Mouse (Mus musculus): ENCODE data around the gene 4931429L15Rik. TPM values are rescaled to one million over a fixed set of nuclear protein-coding genes. Genes with fewer than 3 reads are reported as not detected.

The 4931429L15Rik gene
- polyA plus RNA-seq, 1 experiment from 2014 or later: not detected

DNA sequence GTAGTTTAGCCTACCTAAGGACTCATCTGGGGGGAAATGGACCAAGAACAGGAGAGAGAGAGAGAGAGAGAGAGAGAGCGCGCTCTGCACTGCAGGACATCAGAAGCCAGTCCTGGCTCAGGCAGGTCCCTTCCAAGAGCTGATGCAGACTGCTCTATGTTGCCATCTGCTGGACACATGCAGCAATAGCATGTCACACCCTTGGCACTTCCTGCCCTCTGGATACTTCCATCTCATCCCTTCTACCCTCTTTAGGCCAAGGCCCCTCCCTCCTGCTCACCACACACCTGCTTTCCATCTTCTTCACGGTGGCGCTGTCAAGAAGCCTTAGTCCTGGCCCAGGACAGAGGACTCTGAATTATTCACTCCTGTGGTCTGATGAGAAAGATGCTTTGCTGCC is 5.3 kb downstream of the 4931429L15Rik start:
- WGBS (ENCODE audit: missing documents): 13% methylated on average over 4 of the region's 4 CpGs
- no peaks in the 10 kb centered on the region for H3K79me2 ChIP-seq (ENCODE audit: inconsistent target)

DNA sequence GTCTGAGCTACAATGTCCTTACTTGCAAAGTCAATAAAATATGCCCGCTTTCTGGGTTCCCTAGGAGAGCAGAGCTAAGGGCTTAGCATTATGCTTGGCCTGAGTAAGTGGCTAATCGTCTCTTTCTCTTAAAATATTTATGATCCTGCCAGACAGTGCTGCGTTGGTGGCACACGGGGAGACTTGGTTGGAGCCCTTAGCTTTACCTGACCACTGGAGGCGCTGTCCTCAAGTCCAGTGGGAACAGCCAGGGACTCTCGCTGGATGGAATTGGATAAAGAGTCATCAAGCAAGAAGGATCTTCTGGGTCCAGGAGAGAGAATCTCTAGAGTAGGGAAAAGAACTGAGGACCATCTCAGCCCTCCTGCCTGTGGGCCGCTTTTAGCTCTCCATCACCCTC is 10.7 kb downstream of the 4931429L15Rik start:
- 21% methylated on average over 6 of the region's 7 CpGs for WGBS (ENCODE audit: missing documents)
- Histone ChIP-seq H3K27ac (no peak overlapping the region), H3K36me3 (ENCODE audit: inconsistent target) (no peaks in the 10 kb centered on the region), H3K79me2 (ENCODE audit: inconsistent target) (no peaks in the 10 kb centered on the region), H3K4me3 (ENCODE audit: inconsistent target) (no peak overlapping the region)

More for the DNA sequence above, 5.3 kb downstream of the 4931429L15Rik start:
- Histone ChIP-seq H3K36me3 (ENCODE audit: inconsistent target) (no peaks in the 10 kb centered on the region), H3K27ac (no peak overlapping the region), H3K4me3 (ENCODE audit: inconsistent target) (no peak overlapping the region)

DNA sequence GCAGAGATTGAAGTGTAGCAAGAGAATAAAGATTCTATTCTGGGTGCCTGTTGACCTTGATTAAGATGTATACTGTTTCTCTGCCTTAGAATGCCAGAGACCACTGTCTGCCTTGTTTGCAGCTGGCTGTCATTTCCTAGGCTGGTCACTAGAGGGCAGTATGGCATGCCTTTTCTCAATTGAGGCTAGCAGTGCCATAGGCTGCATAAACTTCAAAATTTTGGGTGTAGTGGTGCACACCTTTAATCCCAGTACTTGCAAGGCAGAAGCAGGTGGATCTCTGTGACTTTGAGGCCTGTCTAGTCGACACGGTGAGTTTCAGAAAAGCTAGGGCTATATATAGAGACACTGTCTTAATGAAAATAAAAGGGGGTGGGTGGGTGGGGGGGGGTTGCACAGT is 17.6 kb downstream of the 4931429L15Rik start:
- H3K79me2 ChIP-seq (ENCODE audit: inconsistent target): no peaks in the 10 kb centered on the region
- no peak overlapping the region for H3K4me3 ChIP-seq (ENCODE audit: inconsistent target)
- peaks cover 21% of the 10 kb centered on the region; the same call in 1 of the 2 replicates for H3K36me3 ChIP-seq (ENCODE audit: inconsistent target)
- no peak overlapping the region for H3K27ac ChIP-seq
- WGBS (ENCODE audit: missing documents): 20% methylated on average over 2 of the region's 2 CpGs

DNA sequence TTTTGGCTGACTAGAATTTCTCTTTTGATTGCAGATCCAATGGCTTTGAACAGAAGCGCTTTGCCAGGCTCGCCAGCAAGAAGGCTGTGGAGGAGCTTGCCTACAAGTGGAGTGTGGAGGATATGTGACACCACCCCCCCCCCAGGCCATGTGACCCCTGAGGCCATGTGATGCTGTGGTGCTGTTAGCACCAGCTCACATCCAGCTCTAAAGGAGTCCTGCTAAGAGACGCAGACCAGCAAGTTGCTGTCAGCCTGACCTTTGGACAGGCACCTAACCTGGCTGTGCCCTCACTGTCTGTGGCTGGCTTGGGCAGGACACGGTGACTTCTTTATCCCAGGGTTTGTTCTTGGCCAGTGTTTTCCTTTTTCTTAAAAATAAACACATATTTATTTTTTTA is 21.4 kb downstream of the 4931429L15Rik start:
- H3K4me3 ChIP-seq (ENCODE audit: inconsistent target): no peak overlapping the region
- WGBS (ENCODE audit: missing documents): 95% methylated on average over 4 of the region's 4 CpGs
- peaks cover 50% of the 10 kb centered on the region for H3K36me3 ChIP-seq (ENCODE audit: inconsistent target)
- H3K27ac ChIP-seq: no peak overlapping the region
- no peaks in the 10 kb centered on the region for H3K79me2 ChIP-seq (ENCODE audit: inconsistent target)

DNA sequence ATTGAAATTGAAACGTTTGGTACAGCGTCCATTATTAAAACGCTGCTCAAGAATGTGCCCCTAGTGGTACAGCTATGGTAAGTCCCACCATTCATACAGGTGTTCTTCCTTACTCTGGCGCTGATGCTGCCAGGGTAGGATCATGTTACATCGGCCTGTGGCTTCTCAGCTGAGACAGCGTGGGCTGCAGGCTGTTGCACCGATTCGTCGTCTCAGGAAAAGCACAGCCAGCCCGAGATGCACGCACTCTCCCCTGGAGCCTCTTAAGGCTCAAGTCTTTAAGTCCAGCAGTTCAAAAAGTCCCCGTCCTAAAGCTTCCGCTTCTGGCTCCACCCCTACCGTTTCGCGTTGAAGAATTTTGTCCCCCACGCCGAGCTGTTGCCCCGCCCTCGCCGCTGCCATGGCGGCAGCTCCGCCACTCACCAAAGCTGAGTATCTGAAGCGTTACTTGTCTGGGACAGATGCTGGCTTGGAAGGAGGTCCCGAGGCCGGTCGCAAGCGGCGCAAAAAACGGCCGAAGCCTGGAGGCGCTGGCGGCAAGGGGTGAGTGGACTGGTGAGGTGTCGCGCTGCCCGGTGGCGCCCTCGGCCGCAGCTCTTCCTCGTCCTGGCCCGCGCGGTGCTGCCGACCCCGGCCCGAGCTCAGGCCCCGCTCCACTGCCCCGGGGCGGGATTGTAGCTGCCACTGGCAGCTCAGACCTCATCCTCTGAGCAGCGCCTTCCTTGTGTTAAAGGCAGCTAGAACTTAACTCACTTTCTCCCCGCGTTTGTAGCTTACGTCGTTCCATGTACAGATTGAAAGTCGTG is 37.0 kb downstream of the 4931429L15Rik start, which contains the start of gene Bud13:
TSS of gene Bud13 (plus strand) at position 378 of the 806 bp plus-strand sequence.
- under 1% methylated on average over 54 of the region's 55 CpGs for WGBS (ENCODE audit: missing documents)
- Histone ChIP-seq H3K36me3 (ENCODE audit: inconsistent target) (peaks cover 39% of the 10 kb centered on the region), H3K27ac (peak within 1 kb of the TSS; percentile 42), H3K4me3 (ENCODE audit: inconsistent target) (peak within 1 kb of the TSS; percentile 69), H3K79me2 (ENCODE audit: inconsistent target) (peaks cover 20% of the 10 kb centered on the region)

DNA sequence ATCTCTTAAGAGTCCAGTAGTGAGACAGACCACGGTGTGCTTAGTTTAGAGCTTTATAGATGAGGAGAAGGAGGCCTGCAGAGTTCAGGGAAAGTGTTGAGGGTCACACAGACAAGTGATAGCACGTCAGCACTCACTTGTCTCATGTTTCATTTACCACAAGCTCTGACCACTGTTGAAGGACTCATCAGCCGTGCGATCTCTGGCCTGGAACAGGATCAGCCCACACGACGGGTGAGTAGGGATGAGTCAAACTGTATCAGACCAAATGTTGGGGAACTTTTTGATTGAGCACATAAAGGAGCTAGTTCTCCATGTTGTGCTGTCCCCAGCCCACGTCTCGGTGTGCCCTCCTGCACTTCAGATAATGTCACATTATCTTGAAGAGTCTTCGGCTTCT is 45.3 kb downstream of the 4931429L15Rik start:
- Histone ChIP-seq H3K36me3 (ENCODE audit: inconsistent target) (peaks cover 40% of the 10 kb centered on the region), H3K4me3 (ENCODE audit: inconsistent target) (no peak overlapping the region), H3K79me2 (ENCODE audit: inconsistent target) (peaks cover 17% of the 10 kb centered on the region), H3K27ac (no peak overlapping the region)
- 90% methylated on average over 9 of the region's 9 CpGs for WGBS (ENCODE audit: missing documents)

DNA sequence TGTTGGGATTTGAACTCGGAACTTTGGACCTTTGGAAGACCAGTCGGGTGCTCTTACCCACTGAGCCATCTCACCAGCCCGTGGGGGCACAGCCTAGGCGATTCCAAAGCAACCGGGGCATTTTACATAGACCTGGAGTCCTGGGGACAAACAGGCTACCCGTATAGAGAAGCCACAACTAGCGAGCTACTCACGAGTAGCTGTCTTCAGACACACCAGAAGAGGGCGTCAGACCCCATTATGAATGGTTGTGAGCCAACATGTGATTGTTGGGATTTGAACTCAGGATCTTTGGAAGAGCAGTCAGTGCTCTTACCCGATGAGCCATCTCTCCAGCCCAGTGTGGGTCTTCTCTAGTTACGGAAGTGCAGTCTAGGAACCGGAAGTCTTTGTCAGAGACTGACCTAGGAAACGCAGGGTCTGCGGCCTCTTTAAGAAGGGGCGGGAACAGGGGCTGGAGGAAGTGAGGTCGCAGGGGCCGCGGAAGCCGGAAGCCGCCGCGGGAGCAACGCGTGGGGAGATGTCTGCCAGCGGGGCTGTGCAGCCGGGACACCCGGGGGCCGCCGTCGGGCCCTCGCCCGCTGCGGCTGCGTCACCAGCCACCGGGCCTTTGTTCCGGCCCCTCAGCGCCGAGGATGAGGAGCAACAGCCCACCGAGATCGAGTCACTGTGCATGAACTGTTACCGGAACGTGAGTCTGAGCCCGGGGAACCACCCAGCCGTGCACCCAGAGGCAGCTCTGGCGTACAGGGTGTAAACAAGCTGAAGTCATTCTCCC is 46.9 kb downstream of the 4931429L15Rik start, which contains the start of gene Zpr1:
TSS of gene Zpr1 (plus strand) at position 388 of the 778 bp plus-strand sequence.
- peak within 1 kb of the TSS; percentile 92 for H3K4me3 ChIP-seq (ENCODE audit: inconsistent target)
- 4% methylated on average over 45 of the region's 45 CpGs for WGBS (ENCODE audit: missing documents)
- peak within 1 kb of the TSS; percentile 34 for H3K27ac ChIP-seq
- peaks cover 17% of the 10 kb centered on the region for H3K79me2 ChIP-seq (ENCODE audit: inconsistent target)
- peaks cover 30% of the 10 kb centered on the region for H3K36me3 ChIP-seq (ENCODE audit: inconsistent target)

DNA sequence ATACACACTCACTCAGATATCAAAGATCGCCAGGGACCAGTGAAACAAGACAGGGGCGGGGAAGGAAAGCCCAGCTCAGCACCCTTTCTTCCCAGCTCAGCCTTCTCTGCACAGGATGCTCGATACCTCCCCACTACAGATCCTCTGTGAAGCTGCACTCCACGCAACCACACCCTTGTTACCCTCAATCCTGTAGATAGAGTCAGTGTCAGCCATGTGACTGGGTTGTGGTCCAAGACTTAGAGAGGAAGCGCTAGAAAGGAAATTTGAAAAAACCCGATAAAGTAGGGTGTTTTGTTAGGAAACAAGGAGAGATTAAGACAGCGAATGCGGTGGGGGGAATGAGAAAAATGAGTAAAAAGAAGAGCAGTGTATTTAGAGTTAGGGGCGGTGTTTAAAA is 47.7 kb downstream of the 4931429L15Rik start:
- 74% methylated on average over 9 of the region's 9 CpGs for WGBS (ENCODE audit: missing documents)
- Histone ChIP-seq H3K4me3 (ENCODE audit: inconsistent target) (no peak overlapping the region), H3K27ac (no peak overlapping the region), H3K79me2 (ENCODE audit: inconsistent target) (peaks cover 17% of the 10 kb centered on the region), H3K36me3 (ENCODE audit: inconsistent target) (peaks cover 23% of the 10 kb centered on the region)

DNA sequence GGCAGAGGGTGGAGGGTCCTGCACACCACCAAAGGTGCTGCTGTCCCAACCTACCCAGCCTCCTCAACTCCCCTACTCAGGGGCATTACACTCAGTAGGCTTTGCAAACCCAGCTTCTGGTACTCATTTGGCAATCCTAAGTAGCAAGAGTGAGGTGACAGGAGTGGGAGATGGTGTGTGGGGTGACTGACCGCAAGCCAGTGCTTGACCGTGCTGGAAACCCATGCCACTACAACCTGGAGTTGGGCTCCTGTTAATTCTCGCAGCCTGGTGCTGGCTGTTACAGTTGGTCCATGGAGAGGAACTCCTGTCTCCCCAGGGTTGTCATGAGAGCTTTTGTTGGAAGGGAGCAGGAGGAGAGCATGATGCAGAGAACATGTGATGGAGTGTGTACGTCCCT is 49.0 kb downstream of the 4931429L15Rik start:
- Histone ChIP-seq H3K79me2 (ENCODE audit: inconsistent target) (peaks cover 17% of the 10 kb centered on the region), H3K4me3 (ENCODE audit: inconsistent target) (no peak overlapping the region), H3K27ac (no peak overlapping the region), H3K36me3 (ENCODE audit: inconsistent target) (peaks cover 10% of the 10 kb centered on the region; the same call in 1 of the 2 replicates)
- 96% methylated on average over 4 of the region's 4 CpGs for WGBS (ENCODE audit: missing documents)

DNA sequence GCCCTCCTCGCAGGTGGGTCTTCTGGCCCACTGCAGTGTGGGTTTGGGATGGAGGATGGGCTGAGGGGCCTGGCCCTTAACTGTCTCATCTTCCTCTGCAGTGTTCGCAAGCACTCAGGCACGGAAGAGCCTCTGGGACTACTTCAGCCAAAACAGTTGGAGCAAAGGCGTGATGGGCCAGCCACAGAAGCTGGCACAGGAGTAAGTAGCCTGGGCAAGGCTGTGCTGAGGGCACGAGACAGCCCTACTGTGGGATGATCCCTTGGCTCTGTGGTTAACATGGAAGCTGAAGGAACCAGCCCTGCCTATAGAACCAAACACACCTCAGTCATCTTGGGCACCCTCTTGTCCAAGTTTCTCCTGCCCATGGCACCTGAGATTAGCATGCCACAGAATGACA is 50.7 kb downstream of the 4931429L15Rik start:
- H3K36me3 ChIP-seq (ENCODE audit: inconsistent target): no peaks in the 10 kb centered on the region
- peaks cover 9% of the 10 kb centered on the region for H3K79me2 ChIP-seq (ENCODE audit: inconsistent target)
- H3K27ac ChIP-seq: no peak overlapping the region
- 90% methylated on average over 5 of the region's 5 CpGs for WGBS (ENCODE audit: missing documents)
- no peak overlapping the region for H3K4me3 ChIP-seq (ENCODE audit: inconsistent target)

DNA sequence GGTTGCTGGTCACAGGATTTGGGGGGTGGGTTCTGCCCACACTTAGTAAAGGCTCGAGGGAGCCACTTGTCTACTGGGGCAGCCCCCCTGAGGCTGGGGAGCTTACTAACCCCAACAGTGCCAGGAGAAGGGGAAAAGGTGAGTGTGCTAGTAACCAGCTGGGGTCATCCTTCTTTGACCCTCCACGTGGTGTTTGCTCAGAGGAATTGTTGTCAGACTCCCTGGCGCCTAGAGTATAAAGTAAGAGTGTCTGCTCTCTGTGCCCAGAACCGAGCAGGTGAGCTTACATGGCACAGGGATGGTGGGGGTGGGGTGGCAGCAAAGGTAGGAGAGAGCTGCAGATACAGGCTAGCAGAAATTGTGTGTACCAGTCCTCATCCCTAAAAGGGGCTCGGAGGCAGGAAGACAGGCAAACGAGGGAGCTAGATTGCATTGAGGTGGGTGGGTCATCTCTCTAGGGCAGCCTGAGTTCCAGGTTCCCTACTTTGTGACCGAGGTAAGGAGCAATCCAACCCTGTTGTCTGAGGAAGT is 51.4 kb downstream of the 4931429L15Rik start, which contains the start of gene Apoa5:
TSS of gene Apoa5 (plus strand) at position 291 of the 531 bp plus-strand sequence.
- Histone ChIP-seq H3K4me3 (ENCODE audit: inconsistent target) (no peak within 1 kb of the TSS), H3K27ac (no peak within 1 kb of the TSS), H3K36me3 (ENCODE audit: inconsistent target) (no peaks in the 10 kb centered on the region), H3K79me2 (ENCODE audit: inconsistent target) (peaks cover 1% of the 10 kb centered on the region)
- WGBS (ENCODE audit: missing documents): 65% methylated on average over 7 of the region's 7 CpGs

DNA sequence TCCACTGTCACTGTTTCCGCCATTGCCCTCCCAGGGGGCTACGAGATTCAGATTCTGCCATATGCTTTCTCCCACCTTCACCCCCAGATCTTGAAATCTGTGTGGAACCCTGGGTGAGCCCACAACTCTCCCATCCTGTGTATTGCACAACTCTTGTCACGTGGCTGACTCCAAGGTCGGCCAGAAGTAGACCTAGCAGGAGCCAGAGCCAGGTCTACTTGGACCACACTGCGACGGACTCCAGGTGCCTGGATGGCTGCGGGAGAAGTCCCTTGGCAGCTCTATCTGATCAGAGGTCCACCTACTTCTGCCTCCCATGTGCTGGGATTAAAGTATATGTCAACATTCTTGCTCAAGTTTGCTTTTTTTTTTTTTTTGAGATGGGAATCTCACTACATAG is 58.7 kb downstream of the 4931429L15Rik start:
- H3K27ac ChIP-seq: no peak overlapping the region
- H3K79me2 ChIP-seq (ENCODE audit: inconsistent target): no peaks in the 10 kb centered on the region
- H3K4me3 ChIP-seq (ENCODE audit: inconsistent target): no peak overlapping the region
- 61% methylated on average over 4 of the region's 7 CpGs for WGBS (ENCODE audit: missing documents)
- no peaks in the 10 kb centered on the region for H3K36me3 ChIP-seq (ENCODE audit: inconsistent target)

DNA sequence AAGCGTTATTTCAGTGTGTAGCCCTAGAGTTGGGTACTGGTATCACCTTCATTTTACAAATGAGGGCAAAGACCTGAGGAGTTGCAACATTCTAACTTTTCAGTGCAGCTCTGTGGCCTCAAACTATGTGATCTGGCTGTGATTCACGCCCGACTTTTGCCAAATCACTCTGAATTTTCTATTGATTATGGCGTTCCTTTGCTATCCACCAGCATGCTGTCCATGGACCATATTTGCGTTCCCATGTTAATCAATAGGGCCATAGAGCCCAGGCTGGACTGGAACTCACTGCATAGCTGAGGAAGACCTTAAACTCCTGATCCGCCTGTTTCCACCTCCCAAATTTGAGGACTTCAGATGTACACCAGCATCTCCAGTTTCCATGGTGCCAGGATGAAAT is 60.7 kb downstream of the 4931429L15Rik start:
- H3K36me3 ChIP-seq (ENCODE audit: inconsistent target): no peaks in the 10 kb centered on the region
- no peak overlapping the region for H3K4me3 ChIP-seq (ENCODE audit: inconsistent target)
- H3K79me2 ChIP-seq (ENCODE audit: inconsistent target): no peaks in the 10 kb centered on the region
- WGBS (ENCODE audit: missing documents): 94% methylated on average over 6 of the region's 6 CpGs
- no peak overlapping the region for H3K27ac ChIP-seq

DNA sequence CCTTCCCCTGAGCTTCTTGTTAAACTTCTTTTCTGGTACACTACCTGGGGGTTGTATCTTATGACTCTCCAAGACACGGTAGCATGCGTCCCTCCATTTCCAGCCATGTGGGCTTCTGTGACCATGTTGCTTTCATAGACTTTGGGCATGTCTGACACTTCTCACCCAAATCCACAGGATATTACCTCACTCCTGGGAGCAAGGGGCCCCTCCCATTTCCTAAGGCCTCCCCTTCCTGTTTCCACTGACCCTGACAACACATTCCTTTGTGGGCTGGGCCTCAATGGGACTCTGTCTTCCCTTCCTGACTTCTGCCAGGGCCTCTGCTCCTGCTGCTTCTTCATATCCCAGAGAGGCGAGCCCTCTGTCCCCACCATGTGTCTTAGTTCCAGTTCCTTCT is 62.2 kb downstream of the 4931429L15Rik start:
- Histone ChIP-seq H3K4me3 (ENCODE audit: inconsistent target) (no peak overlapping the region), H3K36me3 (ENCODE audit: inconsistent target) (no peaks in the 10 kb centered on the region), H3K79me2 (ENCODE audit: inconsistent target) (no peaks in the 10 kb centered on the region), H3K27ac (peak overlapping the region; percentile 2; the same call in 1 of the 2 replicates)
- 92% methylated on average over 3 of the region's 3 CpGs for WGBS (ENCODE audit: missing documents)
